Mouse (Mus musculus): Measurements from ENCODE around the gene Mgst1. TPM values are rescaled to one million over a fixed set of nuclear protein-coding genes. Genes with fewer than 3 reads are reported as not detected.

Gene Mgst1
- 10 to 100 TPM; 52.8 to 70.4 TPM for total RNA-seq (2021)

DNA sequence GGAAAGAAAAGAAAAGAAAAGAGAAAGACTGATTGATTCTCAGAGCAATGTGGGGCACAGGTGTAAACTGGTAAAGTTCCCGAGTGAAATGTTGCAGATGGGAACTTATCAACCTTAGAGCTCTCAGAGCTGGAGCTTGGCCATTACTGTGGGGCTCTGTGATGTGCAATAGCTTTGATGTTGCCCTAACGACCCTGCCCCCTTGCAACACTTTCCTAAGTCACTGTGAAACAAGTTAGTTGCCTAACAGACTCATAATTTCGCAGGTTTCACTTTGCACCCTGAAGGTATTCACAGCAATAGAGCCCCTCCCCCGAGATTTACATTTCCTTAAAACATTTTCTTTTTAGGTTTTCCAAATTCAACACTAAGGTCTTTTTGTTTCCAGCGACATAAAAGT lies at the start of gene Mgst1:
Gene Mgst1 (plus strand): TSS at position 387 of the 400 bp plus-strand sequence.
- intact Hi-C loops (cut with DNase I), result no loop called here

GRCm38 (mm10) chr6:138092432-138092831 lies 47.7 kb upstream of the Mgst1 start:
- DNase-seq (ENCODE audit: low spot score), result no peak
- intact Hi-C loops (cut with DNase I), result no loop called here

More for the DNA sequence above, at the start of gene Mgst1:
- no peak for DNase-seq (ENCODE audit: low spot score)

DNA sequence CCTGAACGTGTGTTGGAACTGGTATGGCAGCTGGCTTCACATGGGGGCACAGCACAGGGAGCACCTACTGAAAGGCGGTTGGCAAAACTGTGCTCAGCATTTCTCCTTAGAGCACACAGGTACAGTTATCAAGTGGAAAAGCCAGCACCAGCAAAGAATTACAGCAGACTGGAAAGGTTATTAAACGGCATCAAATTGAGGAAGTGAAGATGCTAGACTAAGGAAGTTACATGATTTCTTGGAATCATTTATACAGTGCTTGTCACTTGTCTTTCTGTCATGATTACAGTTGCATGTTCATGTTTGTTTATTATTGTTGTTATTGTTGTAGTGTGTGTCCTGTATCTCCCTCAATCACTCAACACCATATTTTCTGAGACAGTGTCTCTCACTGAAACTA lies 45.1 kb upstream of the Mgst1 start:
- intact Hi-C loops (cut with DNase I), result no loop called here
- DNase-seq (ENCODE audit: low spot score), result no peak

- DNase-seq (ENCODE audit: low spot score), result no peak
- intact Hi-C loops (cut with DNase I), result no loop called here
These were observed 40.5 kb upstream of the Mgst1 start for GRCm38 (mm10) chr6:138099646-138100045.

- no peak for DNase-seq (ENCODE audit: low spot score)
- intact Hi-C loops (cut with DNase I), result no loop called here
These were observed 38.3 kb upstream of the Mgst1 start for GRCm38 (mm10) chr6:138101843-138102242.

DNA sequence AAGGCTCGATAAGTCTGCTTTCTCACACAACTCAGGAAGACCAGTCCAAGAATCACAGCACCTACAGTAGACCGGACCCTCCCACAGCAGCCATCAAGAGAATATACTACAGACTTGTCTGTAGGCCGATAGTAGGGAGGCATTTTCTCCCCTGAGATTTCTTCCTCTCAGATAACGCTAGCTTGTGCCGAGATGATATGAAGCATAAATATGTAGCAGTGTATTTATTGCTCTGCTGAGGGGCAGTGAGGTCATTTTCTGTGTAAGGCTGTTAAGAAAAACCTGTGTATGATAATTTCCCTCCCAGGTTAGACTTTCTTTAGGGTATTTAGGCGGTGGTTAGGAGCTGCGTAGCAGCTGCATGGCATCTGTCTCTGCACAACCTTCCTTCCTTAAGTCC lies 37.2 kb upstream of the Mgst1 start:
- no peak for DNase-seq (ENCODE audit: low spot score)
- intact Hi-C loops (cut with DNase I), result no loop called here

GRCm38 (mm10) chr6:138104559-138104958 lies 35.6 kb upstream of the Mgst1 start:
- intact Hi-C loops (cut with DNase I), result no loop called here
- DNase-seq (ENCODE audit: low spot score), result no peak

- intact Hi-C loops (cut with DNase I), result no loop called here
- no peak for DNase-seq (ENCODE audit: low spot score)
These were observed 22.6 kb upstream of the Mgst1 start for GRCm38 (mm10) chr6:138117496-138117895.

DNA sequence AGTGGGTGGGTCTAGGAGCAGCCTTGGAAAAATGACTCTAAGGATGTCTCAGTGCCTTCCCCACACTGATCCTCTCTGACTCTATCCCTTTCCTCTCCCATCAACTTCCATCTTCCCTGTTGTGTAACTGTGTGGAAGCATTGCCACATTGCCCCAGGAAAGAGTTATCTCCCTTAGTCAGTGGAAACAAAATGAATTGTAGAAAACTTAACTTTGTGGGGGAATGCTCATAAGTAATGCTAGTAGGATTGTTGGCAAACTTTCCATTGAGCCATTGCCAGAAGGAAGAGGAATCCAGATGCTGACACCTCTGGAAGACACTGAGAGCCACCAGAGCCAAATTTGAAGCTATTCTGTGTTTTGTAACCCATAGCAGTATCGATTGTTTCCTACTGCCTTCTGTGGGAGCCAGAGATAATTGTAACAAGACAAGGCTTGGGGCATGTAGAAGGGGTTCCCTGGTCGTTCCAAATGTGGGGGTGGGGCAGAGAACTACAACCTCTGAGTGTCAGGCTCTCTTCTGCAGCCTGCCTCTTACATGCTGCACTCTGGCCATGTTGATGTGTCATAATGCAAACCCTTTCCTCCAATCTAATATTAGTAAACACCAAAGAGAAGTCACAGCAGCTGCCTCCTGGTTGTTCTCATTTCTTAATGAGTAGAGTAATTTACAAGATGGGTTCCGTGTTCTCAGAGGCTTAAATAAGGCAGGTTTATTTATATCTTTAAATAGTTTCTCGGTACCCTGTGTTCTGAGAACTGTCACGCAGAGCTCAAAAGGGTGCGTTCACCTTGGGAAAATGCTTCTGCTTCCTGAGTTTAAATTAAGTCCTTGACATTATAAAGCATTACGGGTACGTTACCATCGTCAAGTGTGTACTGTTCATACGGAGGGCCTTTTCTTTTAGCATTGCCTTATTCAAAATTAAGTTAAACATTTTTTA lies 11.5 kb upstream of the Mgst1 start:
- no peak for DNase-seq (ENCODE audit: low spot score)
- intact Hi-C loops (cut with DNase I), result no loop called here

GRCm38 (mm10) chr6:138130541-138130940 lies 9.6 kb upstream of the Mgst1 start:
- intact Hi-C loops (cut with DNase I), result no loop called here

DNA sequence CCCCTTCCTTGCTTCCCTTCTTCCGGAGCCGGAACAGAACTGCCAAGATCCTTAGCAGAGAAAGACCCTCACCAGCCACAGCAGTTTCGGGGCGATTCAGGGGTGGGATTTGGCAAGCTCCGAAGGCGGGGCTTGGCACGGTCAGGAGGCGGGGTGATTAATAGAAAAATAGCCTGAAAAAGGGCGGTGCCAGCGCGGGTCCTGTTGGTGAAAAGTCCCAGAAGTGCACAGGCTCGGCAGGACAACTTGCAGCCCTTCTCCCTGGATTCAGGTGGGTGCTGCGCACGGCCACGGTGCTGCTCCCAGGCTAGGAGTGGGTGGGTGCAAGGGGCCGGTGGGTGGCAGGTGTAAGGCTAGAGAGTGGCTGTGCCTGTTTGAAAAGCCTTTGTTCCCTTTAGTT lies 220 bp downstream of the Mgst1 start:
- peak; percentile 38 for DNase-seq (ENCODE audit: low spot score)
- intact Hi-C loops (cut with DNase I), result no loop called here

More at GRCm38 (mm10) chr6:138130541-138130940, 9.6 kb upstream of the Mgst1 start:
- no peak for DNase-seq (ENCODE audit: low spot score)

GRCm38 (mm10) chr6:138141111-138141592 lies 1.0 kb downstream of the Mgst1 start:
- peak; percentile 55 for DNase-seq (ENCODE audit: low spot score)
- intact Hi-C loops (cut with DNase I), result no loop called here

- intact Hi-C loops (cut with DNase I), result no loop called here
- DNase-seq (ENCODE audit: low spot score), result no peak
These were observed 2.5 kb downstream of the Mgst1 start for GRCm38 (mm10) chr6:138142604-138143003.

GRCm38 (mm10) chr6:138143450-138143849 lies 3.3 kb downstream of the Mgst1 start:
- no peak for DNase-seq (ENCODE audit: low spot score)
- intact Hi-C loops (cut with DNase I), result no loop called here

DNA sequence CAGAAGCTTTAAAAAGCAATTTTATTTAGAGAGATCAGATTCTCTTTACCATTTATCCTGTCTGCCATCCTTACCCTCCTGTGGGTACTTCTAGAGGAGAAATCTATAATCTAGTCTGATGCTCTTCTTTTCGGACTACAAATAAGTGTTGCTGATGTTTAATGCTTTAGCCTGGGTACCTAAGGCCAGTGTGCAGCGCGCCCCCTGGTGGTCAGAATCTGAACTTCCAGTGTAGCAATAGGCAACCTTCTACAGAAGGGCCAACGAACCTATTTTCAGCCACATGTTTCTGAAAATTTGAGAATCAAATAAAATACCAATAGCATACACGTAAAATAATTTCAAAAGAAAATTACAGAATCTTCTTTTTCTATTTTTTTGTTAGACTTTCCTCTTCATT lies 13.0 kb downstream of the Mgst1 start:
- intact Hi-C loops (cut with DNase I), result loop anchor here (2.0 to 10.0 kb wide), 3 partner anchors 168 to 356 kb away; no protein-coding TSS in a partner anchor
- no peak for DNase-seq (ENCODE audit: low spot score)

DNA sequence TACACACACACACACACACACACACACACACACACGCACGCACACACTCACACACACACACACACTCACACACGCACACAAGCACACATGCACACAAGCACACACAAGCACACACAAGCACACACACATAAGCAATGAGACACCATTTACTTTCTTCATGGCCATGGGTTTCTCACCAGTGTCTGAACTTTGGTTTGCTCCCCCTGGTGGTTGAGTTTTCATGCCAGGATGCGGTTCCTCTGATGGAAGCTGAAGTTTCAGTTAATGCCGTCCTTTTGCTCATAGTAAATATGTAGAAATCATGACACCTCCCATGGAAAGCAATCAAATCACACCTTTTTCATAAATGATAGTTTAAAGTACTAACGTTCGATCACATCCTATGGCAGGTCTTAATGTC lies 23.8 kb downstream of the Mgst1 start:
- intact Hi-C loops (cut with DNase I), result no loop called here
- DNase-seq (ENCODE audit: low spot score), result no peak

- DNase-seq (ENCODE audit: low spot score), result no peak
- intact Hi-C loops (cut with DNase I), result loop anchor here (5.0 kb wide), 1 partner anchor 306 kb away; no protein-coding TSS in a partner anchor
These were observed 31.5 kb downstream of the Mgst1 start for GRCm38 (mm10) chr6:138171480-138172224.

All from heart, postnatal 25 days (tissue).